Mouse (Mus musculus): ENCODE measurements around the gene Ccnt2.
A peak's percentile ranks its signal among the peaks of the same experiment; 100 is the strongest.
"Not testable (repeated sequence)": the region's sequence is repeated elsewhere in the genome, so short reads cannot be mapped to it uniquely, and the experiment has no call there.

Ccnt2 gene

GRCm38 (mm10) chr1:127773803-127774500, at the start of gene Ccnt2:
Ccnt2 (plus strand) TSS chr1:127774164.
- peak; percentile 100 for DNase-seq (ENCODE audit: low read depth, low spot score)

DNA sequence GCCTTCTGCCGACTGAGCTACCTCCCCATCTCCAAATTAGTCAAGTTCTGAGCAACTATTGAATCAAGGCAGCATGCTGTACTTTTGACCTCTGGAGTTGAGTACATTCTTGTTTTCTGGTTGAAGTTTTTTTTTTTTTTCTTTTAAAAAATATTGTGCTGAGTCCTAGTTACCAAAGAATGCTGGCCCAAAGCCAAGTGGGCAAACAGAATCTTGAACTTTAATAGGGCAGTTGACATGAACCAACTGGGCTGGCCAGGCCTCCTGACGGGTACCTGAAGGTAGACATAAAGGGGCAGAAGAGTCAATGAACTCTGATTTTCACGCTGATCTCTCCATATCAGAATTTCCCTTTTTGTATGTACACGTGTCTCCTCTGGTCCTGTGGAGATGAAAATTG, 44.9 kb upstream of the Ccnt2 start, which contains the start of gene Acmsd:
Gene Acmsd, plus strand, starts transcription at position 318 of the 400 bp plus-strand sequence.
- DNase-seq (ENCODE audit: low read depth, low spot score): no peak

GRCm38 (mm10) chr1:127731086-127731485, 42.9 kb upstream of the Ccnt2 start:
- DNase-seq (ENCODE audit: low read depth, low spot score): no peak

DNA sequence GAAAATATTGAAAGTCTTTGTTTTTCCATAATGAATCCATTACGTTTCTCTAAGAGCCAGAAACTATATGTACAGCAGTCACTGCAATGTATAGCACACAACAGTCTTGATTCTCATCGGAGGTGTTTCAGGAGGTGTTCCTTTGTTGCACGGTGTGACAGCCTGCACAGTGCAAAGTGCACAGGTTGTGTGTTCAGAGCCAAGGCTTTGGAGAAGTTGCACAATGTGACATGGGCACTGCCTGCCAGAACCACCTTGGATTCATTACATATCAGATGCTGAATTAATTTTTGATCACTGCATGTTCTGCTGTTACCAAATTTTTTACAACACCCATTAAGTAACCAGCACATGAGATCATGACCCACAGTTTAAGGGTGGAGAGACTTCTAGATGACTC, 41.5 kb upstream of the Ccnt2 start:
- no peak for DNase-seq (ENCODE audit: low read depth, low spot score)

DNA sequence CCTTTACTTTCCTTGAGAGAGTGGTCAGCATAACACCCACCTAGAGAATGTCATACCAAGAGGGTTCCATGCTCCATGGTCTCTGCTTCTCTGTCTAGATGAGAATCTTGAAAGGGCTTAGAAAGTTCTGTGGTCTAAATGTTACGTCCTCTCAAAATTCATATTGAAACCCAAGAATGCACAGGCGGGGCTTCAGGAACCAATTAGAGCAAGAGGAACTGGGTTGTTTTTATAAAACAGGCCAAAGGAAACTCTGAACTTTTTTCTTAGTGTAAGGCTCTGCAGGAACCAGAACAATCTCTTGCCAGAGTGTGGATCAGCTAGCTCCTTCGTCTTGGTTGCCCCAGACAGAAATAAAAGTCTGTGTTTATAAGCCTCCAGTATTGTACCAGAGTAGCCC, 41.1 kb upstream of the Ccnt2 start:
- peak; percentile 48 for DNase-seq (ENCODE audit: low read depth, low spot score)

DNA sequence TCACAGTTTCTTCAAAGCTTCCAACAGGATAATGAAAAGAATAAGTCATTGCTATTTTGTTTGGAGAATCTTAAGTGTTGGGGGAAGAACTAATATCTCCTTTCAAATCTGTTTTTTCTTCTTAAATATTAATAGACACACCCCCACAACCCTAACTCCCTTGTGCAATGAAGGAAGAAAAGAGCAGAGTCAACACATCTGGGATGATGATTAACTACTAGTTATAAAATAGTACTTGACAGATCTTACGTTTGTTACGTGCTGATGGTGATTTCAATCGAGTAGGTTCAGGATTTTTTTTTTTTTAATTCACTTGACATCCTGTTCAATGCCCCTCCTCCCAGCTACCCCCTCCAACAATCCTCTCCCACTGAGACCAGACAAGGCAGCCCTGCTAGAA, 38.6 kb upstream of the Ccnt2 start:
- DNase-seq (ENCODE audit: low read depth, low spot score): no peak

GRCm38 (mm10) chr1:127750401-127751102, 23.4 kb upstream of the Ccnt2 start:
- DNase-seq (ENCODE audit: low read depth, low spot score): no peak

- DNase-seq (ENCODE audit: low read depth, low spot score): no peak
Observed at GRCm38 (mm10) chr1:127755806-127756205, 18.2 kb upstream of the Ccnt2 start.

DNA sequence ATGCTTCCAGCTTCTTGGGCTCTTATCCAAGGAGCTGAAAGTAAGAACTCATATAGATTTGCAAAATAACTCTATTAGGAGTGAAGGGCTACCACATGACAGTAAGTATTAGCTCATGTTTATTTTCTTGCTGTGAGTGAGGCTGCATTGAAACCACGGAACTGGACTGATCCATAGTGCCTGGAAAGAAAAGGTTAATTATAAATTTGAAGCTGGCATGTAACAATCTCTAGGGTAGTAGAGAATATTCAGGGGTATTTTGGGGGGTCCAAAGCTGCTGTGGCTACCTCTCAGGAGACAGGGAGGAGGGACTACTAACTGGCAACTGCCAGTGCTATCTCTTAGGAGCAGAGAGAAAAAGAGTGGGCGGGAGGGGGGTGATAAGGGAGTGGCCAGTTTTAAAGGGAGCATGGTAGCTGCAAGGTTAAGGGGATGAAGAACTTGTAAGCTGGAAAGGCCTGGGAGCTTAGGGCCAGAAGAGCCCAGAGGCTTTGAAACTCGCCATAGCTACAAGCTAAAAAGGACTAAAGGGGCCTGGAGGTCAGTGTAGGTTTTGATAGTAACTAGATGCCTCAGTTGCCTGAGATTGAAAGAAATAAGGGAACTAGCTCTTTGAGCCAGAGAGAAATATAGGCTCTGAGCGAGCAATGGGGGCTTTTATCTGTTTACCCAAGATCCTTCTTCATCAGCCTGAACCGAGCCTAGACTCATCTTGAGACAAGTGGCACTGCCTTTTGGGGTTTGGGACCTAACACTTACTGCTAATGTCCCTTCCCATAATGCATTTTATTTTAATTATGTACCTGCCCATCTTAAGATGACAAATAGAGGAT, 17.4 kb upstream of the Ccnt2 start:
- no peak for DNase-seq (ENCODE audit: low read depth, low spot score)

DNA sequence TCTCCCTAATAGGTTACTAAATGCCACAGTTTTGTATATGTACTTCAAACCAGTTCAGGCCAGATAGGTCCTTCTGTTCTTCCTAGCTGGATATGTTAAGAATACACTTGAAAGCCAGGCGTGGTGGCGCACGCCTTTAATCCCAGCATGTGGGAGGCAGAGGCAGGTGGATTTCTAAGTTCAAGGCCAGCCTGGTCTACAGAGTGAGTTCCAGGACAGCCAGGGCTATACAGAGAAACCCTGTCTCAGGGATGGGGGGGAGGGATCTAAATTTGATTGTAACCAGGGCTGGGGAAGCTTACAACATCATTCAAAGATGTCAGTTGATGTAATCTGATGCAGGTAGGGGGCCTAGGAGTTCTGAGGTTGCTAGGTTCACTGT, 16.8 kb upstream of the Ccnt2 start:
- not testable (repeated sequence) for DNase-seq (ENCODE audit: low read depth, low spot score)

DNA sequence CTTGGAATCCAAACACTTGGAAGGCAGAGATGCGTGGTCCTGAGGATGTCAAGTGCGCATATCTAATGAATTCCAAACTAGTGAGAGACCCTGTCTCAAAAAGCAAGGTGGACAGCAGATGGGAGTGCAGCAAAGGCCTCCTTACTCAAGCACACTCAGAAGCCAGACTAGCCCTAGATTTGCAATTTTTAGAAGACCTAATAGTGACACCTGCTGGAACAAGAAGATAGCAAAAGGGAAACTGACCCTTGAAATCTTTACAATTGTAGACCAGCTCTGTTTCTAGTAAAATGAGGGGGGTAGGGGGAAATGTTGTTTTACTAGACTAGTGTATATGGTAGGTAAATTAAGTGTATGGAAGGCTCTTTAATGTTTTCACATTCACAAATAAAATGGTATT, 8.5 kb upstream of the Ccnt2 start:
- DNase-seq (ENCODE audit: low read depth, low spot score): peak; percentile 45

DNA sequence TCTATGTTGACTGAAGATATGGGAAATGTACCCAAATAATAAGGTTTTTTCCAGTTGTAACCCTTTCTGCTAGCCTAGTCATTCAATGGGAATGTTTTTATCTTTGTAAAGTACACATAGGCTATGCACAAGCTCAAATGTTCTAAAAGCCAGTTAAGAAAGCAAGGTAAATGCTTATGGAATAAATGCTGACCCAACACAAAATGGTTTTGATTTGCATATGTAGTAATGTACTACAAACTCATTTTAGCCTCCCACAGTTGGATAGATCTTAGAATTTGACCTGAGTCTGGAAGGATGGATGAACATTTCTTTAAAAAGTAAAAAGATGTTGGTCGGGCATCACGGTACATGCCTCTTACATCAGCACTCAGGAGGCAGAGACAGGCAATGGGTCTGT, 7.2 kb upstream of the Ccnt2 start:
- no peak for DNase-seq (ENCODE audit: low read depth, low spot score)

- no peak for DNase-seq (ENCODE audit: low read depth, low spot score)
Observed at GRCm38 (mm10) chr1:127773198-127773802, 664 bp upstream of the Ccnt2 start.

DNA sequence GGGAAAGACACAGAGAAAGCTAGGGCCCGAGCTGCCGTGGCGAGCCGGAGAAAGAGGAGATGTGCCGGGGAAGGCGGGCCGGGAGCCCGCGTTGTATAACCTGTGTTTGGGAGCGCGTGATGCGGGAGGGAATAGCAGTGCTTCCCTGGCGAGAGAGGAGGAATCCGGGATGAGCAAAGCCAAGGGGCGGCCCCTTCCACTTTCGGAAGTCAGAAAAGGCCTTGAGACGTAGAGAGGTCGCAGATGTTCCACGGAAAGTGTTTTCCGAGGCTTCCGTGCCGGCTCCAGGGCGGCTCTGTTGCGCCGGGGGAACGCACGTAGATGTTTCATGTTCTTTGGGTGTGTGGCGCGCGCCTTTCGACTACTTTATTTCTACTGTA, 527 bp downstream of the Ccnt2 start:
- peak; percentile 66 for DNase-seq (ENCODE audit: low read depth, low spot score)

GRCm38 (mm10) chr1:127775206-127775720, 1.3 kb downstream of the Ccnt2 start:
- peak; percentile 41 for DNase-seq (ENCODE audit: low read depth, low spot score)

- DNase-seq (ENCODE audit: low read depth, low spot score): peak; percentile 61
Observed at GRCm38 (mm10) chr1:127776246-127776645, 2.3 kb downstream of the Ccnt2 start.

GRCm38 (mm10) chr1:127778611-127779010, 4.6 kb downstream of the Ccnt2 start:
- no peak for DNase-seq (ENCODE audit: low read depth, low spot score)

GRCm38 (mm10) chr1:127780142-127780541, 6.2 kb downstream of the Ccnt2 start:
- DNase-seq (ENCODE audit: low read depth, low spot score): peak; percentile 24

DNA sequence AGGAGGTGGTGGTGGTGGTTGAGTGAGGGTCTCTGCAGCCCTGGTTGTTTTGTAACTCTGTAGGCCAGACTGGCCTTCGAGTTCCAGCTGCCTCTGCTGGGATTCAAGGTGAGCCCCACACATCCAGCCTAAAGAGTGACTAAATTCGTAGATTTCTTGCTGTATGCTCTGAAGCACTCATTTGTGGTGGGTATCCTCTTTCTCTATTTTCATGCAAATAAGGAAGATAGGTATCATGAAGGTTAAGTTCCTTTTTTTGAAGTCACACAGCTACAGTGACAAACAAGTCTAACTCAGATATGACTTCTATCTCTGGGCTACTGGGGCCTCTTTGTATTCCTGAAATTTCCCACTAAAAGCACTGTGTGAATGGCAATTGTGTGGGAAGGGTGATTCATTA, 6.9 kb downstream of the Ccnt2 start:
- DNase-seq (ENCODE audit: low read depth, low spot score): peak; percentile 53

GRCm38 (mm10) chr1:127783862-127784261, 9.9 kb downstream of the Ccnt2 start:
- no peak for DNase-seq (ENCODE audit: low read depth, low spot score)

GRCm38 (mm10) chr1:127785882-127786281, 11.9 kb downstream of the Ccnt2 start:
- no peak for DNase-seq (ENCODE audit: low read depth, low spot score)

DNA sequence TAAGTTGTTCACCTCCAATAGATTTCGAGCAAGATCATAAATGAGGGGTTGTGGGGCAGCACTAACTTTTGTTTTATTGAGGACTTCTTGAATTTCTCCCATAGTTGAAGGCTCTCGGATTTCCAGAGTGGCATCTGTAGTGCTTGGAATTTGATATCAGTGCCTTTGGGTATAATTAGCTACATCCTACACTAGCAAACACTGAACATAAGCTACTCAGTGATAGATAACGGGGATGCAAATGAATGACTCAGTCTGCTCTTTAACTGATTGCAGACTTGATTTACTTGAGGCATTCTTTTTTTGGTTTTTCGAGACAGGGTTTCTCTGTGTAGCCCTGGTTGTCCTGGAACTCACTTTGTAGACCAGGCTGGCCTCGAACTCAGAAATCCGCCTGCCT, 15.0 kb downstream of the Ccnt2 start:
- DNase-seq (ENCODE audit: low read depth, low spot score): no peak

All from A20 (cell line).